Mouse (Mus musculus) stomach, postnatal 0 days (tissue): ENCODE measurements around the gene Stk39.

ENCODE experiments used
- CTCF ChIP-seq: IDR thresholded peaks from 2 replicates; pipeline ENCODE4 v1.5.1; 2016; ENCODE audit warnings: antibody characterized with exemption, low read depth, mild to moderate bottlenecking, moderate library complexity
- EP300 ChIP-seq: optimal IDR thresholded peaks from 2 replicates; pipeline ENCODE3; 2016; ENCODE audit warnings: antibody characterized with exemption

DNA sequence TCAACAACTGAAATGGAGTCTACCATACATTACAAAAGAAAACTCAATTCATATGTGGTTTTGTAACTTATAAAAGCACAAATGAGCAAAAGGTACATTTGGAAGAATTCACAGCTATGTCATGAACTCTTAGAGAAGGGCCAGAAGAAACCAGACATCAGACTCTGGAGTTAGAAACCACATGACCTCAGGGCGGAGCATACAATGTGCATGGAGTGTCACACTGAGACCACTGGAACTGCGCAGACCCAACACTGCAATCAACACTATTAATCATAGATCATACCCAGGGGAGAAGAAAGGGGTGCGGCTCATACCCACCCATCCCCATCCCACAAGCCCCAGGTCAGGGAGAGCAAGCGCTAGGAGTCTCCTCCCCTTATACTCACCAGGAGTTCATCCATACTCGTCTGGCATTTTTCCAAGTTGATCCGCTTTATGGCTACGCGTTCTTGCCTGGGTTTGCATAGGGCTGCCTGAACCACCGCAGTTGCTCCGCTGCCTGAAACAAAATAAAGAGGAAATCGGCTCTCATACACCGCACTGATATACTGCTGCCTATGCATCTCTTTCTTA is 62.3 kb downstream of the Stk39 start:
- TF ChIP-seq EP300 (no peak), CTCF (no peak)
